Mouse (Mus musculus) cerebellum, adult 9-10 months (tissue): ENCODE results near the gene Zfp281.

Source experiments
- DNase-seq: peaks from one replicate; pipeline ENCODE4 v3.0.0; 2022

The Zfp281 gene

DNA sequence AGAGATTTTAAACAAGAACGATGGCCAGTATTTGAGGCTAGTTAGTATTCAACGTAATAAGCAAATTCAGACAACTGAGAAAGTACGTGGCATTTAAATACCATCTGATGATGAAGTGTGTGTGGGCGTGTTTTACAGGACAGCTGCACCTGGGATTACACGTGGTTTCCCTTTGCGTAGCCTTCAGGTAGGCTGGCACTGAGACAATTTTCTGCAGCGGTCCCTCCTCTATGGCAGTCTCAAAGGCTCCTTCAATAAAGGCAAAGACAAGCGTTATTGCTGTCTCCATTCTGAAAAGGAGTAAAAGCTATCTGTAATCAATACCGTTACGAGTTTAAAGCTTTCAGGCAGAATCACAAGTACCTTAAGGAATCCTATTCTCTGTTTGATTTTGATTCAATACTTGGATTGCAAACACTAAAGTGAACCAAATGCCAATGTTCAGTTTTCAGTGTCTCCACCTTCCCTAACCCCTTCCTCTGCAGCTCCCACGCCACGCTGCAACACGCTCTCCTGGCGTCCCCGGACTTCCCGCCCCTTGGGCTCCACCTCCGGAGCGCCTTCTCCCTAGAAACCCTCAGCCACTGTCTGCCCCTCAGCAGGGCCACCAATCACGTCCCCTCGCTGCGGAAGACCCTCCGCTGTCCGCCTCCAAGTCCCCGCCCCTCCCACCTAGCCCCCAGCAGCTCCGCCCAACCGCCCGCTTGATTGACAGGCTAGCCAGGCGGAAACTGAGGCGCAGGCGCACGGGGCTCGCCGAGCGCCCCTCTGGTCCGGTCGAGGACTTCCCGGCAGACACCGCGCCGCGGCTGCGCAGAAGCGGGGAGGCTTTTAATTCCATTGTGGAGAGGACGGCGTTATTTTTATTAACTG, at the start of gene Zfp281:
TSS of gene Zfp281 (plus strand) at position 756 of the 873 bp plus-strand sequence.
- DNase-seq: peak; percentile 93

DNA sequence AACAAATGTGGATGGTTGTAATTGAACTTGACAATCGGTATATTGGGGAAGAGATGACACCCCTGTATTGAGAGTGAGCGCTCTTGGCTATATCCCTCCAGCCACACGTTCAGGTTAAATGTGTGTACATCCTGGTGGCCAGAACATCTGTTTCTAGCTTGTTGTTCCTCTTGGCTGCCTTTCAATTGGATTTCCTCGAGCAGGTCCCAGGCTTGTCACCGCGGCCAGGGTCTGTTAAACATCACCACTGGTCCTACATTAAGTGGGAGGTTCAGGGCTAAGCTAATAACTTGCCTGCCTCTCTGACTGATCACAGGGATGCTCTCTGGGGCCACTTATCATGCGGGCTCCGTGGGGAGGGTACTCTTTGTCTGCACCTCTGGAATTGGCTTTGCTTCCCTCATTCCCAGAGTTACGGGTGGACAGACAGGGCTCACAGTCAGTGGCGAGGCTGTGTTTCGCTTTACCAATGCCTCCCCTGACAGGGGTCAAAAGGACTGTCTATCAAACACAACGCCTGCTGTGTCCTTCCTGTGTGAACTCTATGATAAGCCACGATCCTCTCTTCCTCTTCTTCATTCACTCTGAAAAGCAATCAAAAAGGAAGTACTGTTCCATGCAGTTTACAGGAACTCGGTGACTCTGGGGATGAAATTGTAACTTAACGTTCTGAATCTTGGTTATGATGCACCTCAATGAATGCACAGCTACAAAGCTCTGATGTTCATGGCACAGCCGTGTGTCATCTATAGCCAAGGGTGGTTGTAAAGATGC, 46.6 kb upstream of the Zfp281 start:
- DNase-seq: no peak

DNA sequence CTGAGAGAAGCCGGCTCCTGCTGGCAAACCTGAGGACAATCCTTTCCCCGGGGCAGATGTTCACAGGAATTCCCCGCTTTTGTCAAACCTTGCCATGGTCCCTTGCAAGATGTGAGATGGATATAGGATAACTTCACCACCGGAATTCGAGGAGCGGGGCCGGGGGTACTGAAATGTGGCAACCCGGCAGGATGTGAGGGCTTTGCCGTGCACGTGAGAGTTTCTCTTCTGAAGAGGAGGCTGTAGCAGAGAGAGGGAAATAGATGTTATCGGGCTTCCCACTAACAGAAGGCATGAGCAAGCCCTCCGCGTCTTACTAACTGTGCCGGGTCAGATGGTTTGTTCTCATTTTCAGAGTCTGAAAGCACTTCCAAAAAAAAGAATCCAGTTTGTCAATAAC, 45.3 kb upstream of the Zfp281 start:
- no peak for DNase-seq

DNA sequence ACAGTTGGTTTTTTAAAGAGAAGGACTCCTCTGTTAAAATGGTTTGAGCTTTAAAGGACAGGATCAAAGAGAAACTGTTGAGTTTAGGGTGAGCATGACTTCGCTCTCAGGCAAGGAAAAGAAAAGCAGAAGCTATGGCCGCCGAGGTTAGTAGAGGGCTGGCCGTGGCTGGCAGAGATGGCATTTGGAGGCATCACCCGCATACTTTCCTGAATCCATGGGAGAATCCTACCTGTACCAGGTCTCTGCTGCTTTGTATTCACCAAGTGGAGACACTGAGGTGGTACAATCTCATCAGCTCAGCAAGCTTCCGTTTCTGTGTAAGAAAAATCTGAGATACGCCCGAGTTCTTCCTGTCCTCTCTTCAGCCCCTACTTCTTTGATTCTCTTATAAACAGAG, 44.4 kb upstream of the Zfp281 start:
- no peak for DNase-seq

DNA sequence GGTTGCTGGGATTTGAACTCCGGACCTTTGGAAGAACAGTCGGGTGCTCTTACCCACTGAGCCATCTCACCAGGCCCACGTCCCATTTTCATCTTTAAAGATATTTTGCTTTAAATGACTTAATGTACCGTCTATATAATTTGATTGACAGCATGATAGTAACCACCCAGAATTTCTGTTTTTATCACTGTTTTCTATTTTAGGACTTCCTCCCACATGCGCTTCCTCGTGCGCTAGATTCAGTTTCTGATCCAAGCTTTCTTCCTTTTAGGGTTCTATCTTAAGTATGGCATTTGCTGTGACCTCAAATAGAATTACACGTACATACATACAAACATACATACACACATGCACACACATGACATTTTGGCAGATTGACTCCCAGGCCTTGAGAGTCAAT, 42.9 kb upstream of the Zfp281 start:
- no peak for DNase-seq

DNA sequence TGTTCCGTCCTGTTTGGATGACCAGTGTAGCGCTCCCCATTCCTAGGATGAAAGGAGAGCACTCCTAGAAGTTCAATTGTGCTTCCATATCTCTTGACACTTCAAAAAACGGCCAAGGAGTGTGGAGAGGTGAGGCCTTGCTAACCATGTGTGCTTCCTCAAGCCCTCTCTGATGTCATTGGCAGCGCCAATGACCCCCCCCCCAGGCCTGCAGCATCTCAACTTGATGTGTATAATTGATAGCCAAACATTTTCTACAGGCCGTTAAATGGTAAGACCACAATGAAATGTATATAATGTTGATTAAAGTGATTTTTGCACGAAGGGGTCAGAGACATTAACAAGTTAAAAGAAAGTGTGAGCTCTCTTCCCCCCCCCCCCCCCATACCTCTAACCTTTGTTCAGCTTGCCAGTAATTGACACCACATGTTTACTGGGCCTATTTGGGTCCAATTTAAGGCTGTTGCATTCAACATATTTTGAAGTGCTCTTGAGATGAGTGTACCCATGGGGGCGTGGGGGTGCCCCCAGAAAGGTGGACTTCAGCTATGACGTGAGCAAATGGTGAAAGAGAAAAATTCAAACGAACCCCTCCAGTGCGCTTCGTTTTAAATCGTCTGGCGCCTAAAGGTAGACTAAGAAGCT, 36.8 kb upstream of the Zfp281 start:
- DNase-seq: no peak

DNA sequence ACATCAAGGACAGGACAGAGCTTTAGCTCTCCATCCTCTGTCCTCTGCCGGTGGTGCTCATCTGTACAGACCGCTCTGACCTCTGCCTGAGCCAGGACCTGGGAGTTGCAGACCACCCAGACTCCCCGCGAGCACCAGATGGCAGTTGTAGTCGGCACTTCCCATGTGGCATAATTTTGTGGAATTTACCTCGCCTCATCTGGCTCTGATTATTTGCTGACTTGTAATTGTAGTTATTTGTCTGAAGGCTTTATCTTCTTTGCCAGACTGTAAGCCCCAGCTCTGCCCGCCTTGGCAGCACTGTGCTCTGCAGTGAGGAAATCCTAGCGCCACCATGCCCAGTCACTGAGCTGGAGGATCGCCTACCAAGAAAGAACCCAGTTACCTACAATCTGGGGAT, 35.8 kb upstream of the Zfp281 start:
- no peak for DNase-seq

DNA sequence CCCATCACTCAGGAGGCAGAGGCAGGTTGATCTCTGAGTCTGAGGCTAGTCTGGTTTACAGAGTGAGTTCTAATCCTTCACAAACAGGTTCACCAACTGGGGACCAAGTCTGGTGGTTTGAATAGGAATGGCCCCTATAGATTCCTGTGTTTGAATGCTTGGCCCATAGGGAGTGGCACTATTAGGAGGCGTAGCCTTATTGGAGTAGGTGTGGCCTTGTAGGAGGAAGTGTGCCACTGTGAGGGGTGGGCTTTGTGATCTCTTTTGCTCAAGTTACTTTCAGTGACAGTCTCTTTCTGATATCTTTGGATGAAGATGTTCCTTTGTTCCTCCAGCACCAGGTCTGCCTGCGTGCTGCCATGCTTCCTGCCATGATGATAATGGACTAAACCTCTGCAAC, 32.0 kb upstream of the Zfp281 start:
- DNase-seq: no peak

DNA sequence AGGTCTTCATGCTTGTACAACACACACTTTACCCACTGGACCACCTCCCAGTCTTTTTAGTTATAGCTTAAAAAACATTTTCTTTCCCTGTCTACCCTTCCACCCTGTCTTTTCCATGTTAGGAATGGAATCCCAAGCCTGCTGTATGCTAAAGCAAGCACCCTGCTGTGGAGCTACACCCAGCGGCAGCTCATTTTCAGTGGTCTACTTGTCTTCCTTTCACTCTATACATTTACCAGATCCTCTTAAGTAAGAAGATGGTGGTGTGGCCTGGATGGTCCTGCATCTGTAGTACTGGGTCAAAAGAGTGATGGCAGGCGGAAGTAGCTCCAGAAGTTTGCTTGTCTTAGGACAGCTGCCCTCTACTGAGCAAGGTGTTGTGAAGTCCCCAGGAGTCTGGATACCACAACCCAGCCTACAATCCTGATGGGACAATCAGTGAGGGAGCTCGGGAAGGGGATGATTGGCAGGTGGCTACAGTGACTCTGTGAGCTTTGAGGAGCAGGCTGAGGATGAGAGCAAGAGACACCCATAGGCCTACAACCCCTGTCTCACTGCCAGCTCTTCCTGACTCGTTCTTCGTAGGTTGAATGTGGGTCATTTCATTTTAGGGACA, 30.4 kb upstream of the Zfp281 start:
- DNase-seq: no peak

DNA sequence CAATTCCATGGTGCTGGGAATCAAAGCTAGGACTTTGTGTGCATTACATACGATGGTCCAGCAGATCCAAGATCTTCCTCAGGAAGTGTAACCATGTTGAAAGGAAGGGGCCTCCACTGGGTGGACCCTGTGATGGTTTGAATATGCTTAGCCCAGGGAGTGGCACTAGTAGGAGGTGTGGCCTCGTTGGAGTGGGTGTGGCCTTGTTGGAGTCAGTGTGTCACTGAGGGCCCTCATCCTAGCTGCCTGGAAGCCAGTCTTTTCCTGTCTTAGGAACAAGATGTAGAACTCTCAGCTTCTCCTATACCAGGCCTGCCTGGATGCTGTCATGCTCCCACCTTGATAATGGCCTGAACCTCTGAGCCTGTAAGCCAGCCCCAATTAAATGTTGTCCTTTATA, 27.9 kb upstream of the Zfp281 start:
- DNase-seq: no peak

DNA sequence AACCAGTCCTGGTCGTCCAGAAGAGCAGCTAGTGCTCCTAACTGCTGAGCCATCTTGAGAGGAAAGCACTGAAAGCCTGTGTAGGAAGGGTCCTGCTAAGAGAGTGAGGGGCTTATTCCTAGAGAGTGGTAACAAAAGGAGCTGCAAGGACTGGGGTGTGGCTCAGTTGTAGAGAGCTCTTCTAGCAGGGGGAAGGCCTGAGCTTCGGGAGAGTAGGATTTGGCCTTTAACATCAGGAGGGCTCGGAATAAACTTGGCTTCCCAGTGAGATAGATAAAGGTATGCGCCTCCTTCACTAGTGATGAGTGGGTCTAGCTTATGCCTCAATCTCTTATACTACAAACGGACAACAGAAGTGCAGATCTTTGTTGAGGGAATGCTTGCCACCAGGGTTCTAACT, 26.4 kb upstream of the Zfp281 start:
- DNase-seq: no peak

DNA sequence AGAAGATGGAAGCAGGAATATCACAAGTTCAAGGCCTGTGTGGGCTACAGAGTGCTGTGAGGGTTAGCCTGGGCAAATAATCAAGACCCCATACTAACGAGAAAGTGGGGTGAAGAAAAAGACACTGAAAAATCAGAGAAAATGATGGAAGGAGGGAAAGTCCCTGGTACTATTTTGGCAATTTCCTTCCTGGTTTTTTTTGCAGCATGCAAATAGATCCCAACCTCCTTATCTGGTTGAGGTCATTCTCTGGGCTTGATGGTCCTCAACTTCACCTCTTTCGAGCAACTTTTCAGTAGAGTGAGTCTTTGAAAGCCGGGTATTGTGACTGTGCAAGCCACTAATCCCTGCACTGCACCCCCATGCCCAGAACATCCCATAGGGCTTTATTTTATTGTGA, 24.6 kb upstream of the Zfp281 start:
- no peak for DNase-seq

DNA sequence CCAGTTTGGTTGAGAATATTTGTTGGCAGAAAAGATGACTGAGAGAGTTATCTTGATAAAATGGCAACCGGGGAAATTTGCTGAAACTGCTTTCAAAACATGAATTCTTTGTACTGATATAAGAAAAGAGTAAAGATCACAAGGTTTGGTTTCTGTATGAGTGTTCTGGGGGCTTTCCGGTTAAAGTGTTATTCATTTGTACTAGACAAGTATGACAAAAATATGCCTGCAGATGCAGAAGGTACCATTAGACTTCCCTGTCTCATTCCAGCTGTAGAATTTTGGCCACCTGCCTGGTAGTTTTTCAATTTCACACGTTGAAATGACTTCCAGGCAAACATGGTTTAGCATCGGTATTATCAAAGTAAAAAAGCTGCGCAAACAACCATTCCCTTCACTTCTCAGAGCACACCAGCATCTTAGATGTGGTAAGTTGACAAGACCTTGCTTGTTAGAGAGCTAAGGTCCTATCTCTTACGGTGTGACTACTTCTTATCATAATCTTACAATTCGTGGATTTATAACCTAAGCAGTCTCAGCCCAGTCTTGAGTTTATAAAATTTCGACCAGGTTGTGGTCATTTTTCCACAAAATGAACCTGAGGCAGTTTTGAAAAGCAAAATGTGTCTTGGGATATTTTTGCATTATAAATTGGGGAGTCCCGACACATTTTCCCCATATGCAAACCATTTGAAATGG, 23.9 kb upstream of the Zfp281 start:
- DNase-seq: no peak

DNA sequence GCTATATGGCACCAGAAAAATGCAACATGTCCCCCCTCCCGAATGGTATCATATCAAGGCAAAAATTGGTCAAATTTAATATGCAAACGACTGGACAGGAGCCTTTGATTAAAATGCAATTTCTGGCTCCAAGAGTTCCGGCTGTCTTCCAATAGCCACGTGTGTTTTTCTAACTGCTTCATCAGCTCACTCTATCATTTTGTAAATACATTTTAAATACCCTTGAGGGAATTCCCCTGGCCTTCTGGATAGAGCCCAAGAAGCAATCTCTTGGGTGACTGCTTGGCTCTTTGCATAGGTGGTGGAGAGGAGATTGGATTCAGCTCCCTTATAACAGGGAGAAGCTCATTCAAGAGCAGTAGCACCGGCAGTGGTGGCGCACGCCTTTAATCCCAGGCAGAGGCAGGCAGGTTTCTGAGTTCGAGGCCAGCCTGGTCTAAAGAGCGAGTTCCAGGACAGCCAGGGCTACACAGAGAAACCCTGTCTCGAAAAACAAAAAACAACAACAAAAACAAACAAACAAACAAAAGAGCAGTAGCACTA, 23.3 kb upstream of the Zfp281 start:
- DNase-seq: no peak

DNA sequence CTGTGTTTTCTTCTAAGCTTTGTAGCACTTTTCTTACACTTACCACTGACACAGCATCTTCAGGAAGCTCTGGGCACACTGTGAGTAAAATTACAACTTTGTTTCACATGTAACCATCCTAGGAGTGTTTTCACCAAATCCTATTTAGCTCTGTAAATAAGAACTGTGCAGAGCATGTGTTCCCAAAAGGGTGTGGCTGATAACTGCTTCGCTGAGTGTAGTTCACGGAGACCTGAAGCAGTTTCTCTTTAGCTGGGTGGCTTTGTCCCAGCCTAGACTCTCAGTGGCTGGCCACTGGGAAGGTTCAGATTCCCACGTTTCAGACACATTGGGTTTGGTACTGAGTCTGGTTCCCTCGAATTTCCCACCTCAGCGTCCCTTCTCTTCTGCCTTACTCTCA, 22.4 kb upstream of the Zfp281 start:
- DNase-seq: no peak

DNA sequence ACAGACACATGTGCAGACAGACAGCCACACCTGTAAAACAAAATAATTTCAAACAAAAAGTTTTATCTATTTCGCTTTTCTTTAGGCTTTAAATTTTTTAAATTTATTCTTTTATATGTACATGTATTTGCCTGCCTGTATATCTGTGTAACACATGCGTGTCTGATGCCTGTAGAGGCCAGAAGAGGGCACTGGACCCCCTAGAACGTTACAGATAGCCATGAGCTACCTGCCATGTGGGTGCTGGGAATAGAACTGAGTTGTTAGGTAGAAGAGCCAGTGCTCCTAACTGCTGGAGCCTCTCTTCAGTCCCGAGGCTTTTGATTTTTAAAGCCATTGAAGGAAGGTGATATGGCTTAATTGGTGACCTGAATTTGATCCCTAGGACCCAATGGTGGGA, 20.5 kb upstream of the Zfp281 start:
- no peak for DNase-seq

DNA sequence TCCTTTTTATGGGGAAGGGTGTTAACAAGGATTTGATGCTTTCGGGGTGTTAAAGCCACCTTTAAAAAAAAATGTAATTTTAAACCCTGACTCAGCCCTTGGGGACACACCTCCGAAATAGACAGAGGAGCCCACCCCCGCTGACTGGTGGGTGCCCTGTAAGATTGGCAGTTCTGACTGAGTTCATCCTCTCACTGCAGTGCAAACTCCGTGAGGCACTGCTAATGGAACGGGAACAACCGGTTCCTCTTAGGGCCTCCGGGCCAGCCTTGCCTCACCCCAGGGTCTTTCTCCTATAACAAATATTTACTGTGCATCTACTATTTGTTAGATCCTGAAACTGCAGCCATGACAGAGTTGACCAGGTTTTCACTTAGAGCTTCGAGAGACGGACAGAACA, 18.9 kb upstream of the Zfp281 start:
- no peak for DNase-seq

DNA sequence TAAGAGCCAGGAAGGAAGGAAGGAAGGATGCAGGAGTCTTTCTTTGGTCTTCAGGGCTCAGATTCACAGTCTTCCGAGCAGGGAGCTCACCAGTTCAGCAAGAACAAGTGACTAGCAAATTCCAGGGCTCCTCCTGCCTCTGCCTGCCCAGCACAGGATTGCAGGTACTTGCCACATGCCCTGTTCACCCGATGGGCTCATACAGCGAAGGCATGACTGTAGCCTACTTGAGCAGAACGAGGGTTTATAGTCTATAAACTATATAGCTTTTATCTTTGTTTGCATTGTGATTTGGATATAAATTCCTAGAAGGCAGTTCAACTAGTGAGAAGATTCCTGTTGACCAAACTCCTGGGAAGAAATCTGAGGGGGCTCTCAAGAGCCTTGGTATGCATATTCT, 18.4 kb upstream of the Zfp281 start:
- DNase-seq: no peak

DNA sequence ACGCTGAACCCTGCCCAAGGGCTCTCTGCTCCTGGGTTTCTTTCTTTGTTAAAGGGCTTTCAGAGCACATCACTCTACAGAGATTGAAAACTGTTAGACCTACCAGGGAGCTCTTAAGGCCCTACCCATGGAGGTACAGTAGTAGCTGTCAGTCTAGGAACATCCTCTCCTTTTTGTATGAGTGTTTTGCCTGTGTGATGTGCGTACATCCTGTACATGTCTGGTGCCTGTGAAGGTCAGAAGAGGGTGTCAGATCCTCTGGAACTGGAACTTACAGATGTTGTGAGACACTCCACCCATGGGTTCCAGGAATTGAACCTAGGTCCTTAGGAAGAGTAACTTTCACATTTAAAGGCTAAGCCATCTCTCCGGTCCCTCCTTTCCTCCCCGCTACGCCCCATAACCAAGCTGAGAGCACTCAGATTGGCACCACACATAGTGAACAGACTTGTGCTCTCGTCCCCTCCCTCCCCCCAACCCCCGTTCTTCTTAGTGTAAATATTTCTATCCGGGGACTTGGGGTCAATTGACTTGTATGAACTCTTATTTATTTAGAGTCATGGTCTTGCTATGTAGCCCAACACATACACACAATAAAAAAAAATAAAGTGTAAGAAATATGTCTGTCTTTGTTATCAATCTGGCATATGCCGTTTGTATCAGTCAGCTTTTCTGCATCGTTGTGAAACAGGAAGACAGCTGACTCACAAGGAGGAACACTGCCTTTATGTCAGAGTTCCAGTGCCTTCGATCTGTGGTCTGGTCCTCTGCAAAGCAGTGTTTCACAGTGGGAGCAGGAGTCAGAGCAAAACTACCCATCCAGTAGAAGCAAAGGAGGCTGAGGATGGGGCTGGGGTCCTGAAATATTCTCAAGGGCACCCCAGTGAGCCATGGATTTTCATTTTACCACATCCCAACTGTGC, 16.1 kb upstream of the Zfp281 start:
- DNase-seq: no peak

DNA sequence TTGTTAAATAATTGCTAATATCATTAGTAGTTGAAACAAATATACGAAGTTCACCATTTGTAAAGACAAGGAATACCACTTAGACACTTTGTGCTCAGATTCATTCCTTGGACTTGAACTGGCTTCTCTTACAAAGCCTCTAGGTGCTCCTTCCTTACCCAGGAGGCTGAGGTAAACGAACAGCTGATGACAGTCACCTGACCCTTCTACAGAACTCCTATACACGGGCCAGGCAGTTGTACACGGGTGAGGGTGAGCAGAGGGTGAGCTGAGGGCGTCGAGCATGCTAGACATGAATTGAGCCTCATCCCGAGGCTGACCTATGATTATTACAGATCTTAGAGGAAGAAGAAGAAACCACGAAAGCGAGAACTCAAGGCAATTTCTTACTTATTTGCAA, 12.9 kb upstream of the Zfp281 start:
- DNase-seq: no peak

DNA sequence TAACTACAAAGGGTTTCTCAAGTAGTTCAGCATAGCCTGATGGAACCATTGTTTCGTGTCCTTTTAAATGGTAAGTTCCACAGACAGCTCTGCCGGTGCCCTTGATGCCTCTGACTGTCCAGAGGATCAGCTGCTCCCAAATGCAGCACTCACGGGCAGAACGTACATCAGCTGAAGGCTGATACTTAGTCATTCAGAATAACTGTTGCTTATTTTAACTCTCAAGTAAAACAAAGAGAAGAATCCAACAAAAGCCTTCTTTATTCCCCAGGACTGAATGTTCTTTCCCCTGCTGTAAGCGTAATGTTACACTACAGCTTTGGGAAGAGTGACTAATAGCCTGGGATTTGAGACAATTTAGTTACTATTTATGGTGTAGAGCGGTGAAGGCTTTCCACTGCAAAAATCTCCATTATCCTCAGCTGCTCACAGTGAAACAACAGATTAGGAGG, 11.4 kb upstream of the Zfp281 start:
- DNase-seq: no peak
